Mouse (Mus musculus) thymus, postnatal 14 days (tissue): ENCODE results near the gene Bco1.

ENCODE experiments used
- DNase-seq: peaks from one replicate; pipeline ENCODE4 v3.0.0; 2021

Gene Bco1

GRCm38 (mm10) chr8:117097051-117097563, 1.5 kb downstream of the Bco1 start:
- DNase-seq, result no peak

DNA sequence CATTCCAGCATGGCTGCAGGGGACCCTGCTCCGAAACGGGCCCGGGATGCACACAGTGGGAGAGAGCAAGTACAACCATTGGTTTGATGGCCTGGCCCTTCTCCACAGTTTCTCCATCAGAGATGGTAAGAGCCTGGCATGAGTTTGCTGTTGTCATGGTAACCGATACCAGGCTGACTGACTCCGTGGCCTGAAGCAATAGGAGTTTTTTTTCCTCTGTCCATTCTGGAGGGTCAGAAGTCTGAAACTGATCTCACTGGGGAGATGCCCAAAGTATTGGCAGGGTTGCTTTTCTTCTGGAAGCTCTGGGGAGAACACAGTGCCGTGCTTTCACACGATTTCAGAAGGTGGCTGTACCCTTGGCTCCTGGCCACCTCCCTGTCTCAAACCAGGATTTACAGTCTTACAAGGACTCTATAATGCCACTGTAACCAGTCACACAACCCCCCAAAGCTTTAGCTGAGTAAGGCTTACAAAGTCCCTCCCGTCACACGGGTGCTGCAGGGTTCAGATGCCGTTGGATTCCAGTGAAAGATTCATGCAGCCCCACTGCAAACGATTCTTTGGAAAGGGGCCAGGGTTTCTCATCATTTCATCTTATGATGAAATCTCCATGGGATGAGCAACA, 2.0 kb downstream of the Bco1 start:
- no peak for DNase-seq

GRCm38 (mm10) chr8:117107533-117107932, 11.9 kb downstream of the Bco1 start:
- peak; percentile 86 for DNase-seq

DNA sequence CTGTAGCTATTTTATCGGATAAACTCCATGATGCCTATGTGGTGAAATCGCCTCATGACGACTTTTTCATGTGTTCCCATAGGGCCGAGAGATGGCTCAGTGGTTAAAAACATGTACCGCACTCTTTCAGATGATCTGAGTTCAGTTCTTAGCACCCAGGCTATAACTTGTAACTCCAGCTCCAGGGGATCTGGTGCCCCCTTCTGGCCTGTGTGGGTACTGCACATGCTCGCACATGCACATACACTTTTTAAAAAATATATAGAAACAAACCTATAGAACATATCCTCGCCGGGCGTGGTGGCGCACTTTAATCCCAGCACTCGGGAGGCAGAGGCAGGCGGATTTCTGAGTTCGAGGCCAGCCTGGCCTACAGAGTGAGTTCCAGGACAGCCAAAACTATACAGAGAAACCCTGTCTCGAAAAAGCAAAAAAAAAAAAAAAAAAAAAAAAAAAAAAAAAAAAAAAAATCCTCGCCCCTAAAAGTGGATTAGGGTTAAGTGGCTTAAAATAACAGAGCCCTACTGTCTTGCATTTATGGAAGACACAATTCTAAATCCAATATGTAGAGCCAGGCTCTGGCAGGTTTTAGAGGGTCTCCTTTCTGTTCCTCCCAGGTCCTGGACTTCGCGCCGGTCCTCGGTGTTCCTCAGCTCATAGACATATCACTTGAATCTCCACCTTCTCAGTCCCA, 13.5 kb downstream of the Bco1 start:
- peak; percentile 37 for DNase-seq

DNA sequence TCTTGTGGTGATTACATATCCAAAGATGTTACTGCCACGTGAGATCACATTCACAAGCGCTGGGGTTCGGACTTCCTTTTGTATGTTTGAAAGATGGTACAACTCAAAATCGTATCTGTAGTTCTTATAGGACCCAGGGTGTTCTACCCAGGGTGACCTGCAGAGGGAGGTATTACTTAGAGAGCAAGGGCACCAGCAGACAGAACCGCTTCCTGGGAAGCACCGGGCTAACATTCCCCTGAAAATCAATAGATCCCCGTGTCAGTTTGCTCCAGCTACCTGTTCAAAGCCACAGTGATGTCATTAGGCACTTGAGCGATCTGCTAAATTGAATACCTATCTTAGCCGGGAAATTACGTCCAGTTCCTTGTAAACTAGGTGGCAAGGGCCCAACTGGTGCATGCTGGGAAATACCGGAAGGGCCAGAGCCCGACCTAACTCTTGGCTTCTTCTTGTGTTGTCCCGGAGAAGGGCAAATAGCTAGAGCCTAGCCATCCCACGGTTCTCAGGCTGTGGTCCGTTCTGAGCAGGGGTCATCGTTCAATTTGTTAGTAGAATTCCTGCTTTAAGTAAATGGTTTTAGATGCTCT, 14.2 kb downstream of the Bco1 start:
- DNase-seq, result peak; percentile 68

GRCm38 (mm10) chr8:117111641-117112040, 16.0 kb downstream of the Bco1 start:
- DNase-seq, result no peak

GRCm38 (mm10) chr8:117112261-117112660, 16.6 kb downstream of the Bco1 start:
- no peak for DNase-seq

GRCm38 (mm10) chr8:117115094-117115493, 19.4 kb downstream of the Bco1 start:
- DNase-seq, result no peak

GRCm38 (mm10) chr8:117115676-117116446, 20.2 kb downstream of the Bco1 start:
- DNase-seq, result peak; percentile 40

GRCm38 (mm10) chr8:117116534-117116933, 20.9 kb downstream of the Bco1 start:
- no peak for DNase-seq

DNA sequence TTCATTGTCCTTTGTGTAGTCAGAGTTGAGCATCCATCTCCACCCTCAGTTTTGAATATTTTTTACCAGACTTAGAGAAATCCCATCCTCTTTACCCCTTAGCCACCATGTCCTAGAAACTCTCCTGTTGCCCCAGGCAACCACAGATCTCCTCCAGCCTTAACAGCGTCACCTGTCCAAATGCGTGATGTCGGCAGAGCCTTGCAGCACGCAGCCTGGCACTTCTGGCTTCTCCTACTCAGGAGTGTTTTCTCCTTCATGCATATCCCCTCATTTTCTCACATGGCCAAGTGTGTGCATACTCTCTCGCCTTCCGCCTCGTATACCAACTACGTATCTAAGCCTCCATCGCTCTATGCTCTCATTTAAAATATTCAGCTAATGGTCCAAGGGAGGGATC, 22.8 kb downstream of the Bco1 start:
- DNase-seq, result no peak

- DNase-seq, result no peak
Observed at GRCm38 (mm10) chr8:117121277-117121676, 25.6 kb downstream of the Bco1 start.

DNA sequence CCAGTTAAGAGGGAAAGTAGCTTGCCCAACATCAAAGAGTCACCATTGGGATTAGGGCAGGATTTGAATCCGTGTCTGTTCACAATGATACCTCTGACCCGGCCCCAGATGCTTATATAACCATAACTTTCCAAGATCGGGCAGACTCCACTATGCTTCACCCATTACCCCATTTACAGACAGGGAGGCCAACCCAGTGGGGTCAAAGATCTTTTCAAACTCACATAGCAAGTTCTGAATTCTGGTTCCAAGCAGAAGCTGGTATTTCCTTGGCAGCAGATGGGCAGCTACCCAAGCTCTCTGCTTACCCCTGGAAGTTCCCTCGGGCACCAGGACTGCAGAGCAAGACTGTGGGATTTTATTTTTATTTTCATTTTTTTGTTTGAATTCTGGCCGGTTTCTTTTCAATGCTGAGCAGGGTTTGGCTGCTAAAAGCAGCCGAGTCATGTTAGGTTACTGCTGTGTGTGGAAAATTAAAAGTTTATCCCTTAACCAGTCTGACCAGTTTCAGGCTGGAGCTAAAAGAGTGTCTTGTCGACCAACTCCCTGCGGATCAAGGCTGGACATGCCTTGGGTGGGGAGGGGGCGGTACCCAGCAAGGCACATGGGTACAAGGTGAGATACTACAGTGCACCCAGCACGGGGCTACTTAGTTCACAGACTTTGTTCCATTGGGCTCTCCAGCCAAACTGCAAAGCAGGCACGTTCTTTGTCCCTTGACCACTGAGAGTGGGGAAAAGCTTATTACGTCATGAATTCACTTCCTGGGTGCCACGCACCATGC, 28.4 kb downstream of the Bco1 start:
- DNase-seq, result no peak

DNA sequence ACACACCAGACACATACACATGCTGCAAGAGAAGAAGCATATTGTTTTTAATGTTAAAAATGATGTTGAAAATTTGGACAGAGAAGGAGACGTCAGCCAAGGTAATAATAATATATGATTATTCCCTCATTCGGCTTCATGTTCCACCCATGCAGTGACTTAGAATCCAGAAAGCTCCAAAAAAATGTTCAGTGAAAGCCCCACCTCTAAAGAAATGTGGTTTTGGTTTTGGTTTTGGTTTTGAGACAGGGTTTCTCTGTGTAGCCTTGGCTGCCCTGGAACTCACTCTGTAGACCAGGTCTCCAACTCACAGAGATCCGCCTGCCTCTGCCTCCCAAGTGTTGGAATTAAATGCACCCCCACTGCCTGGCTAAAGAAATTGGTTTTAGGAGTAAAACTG, 30.2 kb downstream of the Bco1 start:
- no peak for DNase-seq

DNA sequence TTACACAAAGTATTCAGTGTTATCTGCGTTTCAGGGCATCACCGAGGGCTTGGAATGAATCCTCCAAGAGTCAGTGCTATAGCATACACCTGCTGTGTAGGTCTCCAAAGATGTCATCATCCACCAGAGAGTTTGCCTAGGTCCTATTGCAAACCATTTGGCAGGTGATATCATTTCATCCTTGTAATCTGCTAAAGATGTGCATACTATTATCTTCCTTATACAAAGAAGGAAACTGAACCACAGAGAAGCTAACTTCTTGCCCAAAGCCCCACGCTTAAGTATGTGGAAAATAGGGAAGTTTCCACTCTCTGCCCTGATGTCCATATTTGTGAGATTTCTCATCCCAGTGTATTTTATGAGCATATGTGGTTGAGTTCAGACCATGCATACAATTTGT, 30.8 kb downstream of the Bco1 start:
- DNase-seq, result no peak

- no peak for DNase-seq
Observed at GRCm38 (mm10) chr8:117127063-117127462, 31.4 kb downstream of the Bco1 start.

DNA sequence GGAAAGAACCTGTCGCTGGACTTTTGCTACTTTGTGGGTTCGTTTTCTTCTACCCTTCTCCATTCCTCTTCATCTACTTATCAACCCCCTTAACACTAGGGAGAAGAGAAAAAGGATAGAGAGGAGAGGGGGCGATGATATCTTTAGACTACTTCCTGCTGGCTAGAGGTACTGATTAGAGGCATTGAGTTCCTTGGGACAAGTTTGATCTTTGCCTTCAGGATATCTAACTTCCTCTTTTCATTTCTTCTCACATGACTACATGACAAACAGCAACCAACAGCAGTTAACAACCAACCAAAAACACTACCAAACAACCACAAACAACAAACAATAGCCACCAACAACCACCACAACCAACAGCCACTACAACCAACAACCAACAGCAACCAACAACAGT, 38.0 kb downstream of the Bco1 start:
- DNase-seq, result no peak

DNA sequence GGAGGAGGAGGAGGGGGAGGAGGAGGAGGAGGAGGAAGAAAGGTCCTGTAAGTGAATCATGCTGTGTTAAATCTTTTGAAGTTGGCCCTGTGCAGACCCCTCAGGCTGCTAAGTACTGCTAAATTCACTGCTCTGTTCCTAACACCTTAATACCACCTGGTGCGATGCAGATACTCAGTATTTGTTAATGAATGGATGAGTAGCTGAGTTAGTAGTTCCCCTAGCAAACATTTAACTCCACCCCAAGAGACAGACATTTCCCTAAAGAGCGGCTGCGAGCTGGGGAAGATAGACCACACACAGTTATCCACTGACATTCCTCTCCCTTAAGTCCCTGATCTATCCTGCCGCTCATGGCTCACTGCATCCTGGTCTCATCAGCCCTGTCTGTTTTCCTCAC, 40.7 kb downstream of the Bco1 start:
- no peak for DNase-seq

GRCm38 (mm10) chr8:117136763-117137162, 41.1 kb downstream of the Bco1 start:
- no peak for DNase-seq

DNA sequence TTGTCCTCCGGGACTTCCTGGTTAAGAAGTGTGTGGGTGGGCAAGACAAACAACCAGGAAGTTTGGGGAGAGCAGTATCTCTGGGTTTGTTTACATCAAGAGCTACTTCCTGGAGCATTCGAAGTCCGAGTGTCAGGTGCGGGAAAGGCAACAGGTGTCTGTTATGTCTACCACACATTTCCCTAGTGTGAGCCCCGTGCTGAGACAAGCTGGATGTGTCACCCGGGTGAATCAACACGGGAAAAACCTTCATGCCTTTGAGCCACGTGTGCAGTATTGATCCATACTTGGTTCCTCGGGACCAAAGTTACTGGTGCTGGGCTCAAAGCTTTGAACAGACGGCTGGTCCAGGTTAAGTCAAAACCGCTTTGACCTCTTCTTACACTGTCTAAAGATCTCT, 41.7 kb downstream of the Bco1 start:
- DNase-seq, result no peak

DNA sequence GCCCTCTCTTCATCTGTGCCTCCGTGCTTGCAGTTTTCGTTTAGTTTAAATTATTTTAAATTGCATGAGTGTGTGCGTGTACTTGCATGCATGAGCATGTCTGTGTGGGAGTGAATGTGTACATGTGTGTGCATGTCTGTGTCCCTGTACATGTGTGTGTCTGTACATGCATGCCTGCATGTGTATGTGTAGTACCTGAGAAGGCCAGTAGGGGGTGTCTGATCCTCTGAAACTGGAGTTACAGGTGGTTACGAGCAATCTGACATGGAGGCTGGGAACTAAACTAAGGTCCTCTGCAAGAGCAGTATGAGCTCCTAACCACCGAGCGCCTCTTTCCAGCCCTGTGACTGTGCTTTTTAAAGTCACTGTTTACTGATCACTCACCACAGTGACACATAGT, 52.9 kb downstream of the Bco1 start:
- DNase-seq, result peak; percentile 30

DNA sequence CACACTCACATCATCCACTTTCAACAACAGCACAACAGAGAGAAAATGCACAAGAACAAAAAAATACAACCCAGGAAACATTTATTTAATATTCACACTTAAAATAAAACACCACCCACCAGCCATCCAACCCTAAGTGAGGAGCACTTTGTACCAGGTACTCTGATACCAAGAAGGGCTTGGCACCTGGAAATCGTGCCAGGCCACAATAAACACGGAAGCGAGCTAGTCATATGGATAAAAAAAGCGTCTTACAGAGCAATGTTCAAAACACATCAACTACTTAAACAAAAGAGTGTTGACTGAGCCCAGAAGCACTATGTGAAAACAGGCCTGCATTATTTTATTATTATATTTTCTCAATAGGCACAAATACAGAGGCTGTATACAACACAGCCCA, 60.5 kb downstream of the Bco1 start:
- no peak for DNase-seq
